Mouse (Mus musculus) cerebral cortex, adult 2 months (tissue): Measurements from ENCODE around the gene Mfsd12.

Experiments used
- WGBS: fragments of 180-500 bp; shearing (Covaris S2); methylation state at CpG from one replicate; pipeline ENCODE4 v1.1.7; 2018; 5-methylcytosine and 5-hydroxymethylcytosine counted together

The Mfsd12 gene

DNA sequence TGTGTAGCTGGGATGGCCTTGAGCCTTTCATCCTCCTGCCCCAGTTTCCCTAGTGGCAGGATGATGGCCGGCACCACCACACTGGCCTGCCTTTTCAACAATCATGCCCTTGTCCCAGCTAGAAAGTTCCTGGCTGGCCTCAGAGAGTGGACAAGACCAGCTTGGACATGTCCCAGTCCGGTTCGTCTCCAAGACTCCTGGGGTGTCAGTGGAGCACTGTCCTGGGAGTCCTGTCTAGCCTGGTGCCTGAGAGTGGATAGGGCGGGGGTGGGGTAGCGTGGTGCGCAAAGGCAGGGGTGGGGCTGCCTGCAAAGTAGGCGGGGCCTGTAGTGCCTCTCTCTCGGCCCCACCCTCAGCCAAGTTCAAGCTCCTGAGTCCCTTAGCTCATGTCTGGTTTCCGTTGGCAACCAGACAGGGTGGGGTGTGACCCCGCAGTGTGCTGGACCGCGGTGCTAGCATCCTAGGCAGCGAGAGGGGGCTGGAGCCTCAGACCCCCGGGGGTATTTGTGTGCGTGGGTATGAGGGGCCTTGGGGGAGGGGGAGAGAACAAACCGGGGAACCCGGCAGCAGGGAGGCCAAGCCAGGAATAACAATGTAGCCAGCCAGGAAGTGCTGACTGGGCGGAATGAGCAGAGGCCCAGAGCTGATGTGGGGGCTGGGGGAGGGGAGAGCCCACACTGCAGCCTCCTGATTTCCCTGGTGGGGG lies 44.4 kb downstream of the Mfsd12 start:
- WGBS, result 12% methylated on average over 18 of the region's 18 CpGs

DNA sequence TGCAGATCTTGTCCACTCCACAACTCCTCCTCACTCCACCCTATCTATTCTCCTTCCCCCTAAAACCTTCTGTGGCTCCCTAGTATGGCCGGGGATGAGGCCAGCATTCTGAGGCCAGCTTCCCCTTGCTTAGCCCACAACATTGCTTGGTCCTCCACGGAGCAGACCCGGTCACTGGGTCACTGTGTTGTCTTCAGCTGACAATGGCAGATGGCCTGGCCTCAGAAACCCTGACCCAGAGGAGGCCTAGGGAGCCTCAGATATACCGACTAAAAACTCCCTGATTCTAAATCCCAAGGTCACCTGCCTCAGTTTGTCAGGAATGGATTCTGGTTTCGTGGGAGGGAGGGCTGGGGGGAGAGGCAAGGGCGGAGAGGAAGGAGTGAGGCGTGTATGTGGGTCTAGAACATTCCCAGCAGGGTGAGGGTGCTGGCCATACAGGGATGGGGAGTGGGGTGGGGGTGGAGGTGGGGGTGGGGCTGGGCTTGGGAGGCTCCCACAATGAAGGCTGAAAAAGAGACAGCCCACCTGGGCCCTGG lies 45.0 kb downstream of the Mfsd12 start:
- 23% methylated on average over 7 of the region's 7 CpGs for WGBS

DNA sequence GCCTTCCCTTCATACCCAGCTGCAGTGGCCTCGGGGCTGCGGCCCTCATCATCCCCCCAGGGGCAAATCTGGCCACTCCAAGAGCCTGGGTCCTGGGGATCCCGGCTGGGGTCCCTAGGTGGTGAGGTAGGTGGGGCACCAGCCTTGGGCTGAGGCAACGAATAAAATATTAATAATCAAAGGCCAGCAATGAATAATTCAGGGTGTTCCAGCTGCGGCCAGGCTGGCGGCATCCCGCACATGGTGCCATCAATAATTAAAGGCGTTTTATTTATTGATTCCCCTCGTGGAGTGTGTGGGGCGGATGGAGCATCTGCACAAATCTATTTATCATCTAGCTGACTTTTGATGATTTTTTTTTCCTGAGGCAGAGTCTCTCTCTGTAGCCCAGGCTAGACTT lies 46.2 kb downstream of the Mfsd12 start:
- WGBS, result 76% methylated on average over 10 of the region's 10 CpGs

DNA sequence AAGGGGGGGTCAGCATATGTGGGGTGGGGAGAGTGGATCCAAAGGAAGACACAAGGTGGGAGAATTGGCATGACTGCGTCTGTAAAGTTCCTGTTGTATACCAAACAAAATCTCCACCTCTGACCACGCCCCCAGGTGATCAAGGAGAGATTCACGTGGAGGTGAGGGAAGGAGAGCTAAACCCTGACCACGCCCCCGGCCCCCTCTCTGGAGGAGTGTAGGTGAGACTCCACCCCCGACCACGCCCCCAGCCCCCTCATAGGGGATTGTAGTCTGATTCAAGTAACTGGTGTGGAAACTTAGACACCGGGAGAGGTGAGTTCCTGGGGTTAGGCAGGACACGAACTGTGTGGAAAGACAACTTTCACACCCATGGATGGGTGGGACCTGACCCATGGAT lies 46.8 kb downstream of the Mfsd12 start:
- 42% methylated on average over 9 of the region's 9 CpGs for WGBS

DNA sequence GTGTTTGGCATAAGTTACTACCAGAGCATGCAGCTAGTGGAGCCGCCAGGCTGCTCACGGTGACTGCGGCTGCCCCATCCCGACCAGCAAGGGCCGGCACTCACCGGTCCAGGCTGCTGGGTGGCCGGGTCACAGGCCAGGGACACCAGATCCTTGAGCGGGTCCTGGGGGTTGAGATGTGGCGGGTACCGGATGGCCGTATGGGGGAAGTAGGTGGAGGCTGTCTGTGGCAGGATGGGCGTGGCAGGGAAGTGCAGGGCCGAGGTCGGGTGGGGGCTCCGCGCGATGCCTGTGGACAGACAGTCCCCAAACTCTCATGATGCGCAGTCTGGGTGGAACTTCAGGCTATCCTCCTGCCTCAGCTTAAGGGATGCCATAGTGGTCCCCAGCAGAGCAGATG lies 47.4 kb downstream of the Mfsd12 start:
- 74% methylated on average over 18 of the region's 18 CpGs for WGBS

DNA sequence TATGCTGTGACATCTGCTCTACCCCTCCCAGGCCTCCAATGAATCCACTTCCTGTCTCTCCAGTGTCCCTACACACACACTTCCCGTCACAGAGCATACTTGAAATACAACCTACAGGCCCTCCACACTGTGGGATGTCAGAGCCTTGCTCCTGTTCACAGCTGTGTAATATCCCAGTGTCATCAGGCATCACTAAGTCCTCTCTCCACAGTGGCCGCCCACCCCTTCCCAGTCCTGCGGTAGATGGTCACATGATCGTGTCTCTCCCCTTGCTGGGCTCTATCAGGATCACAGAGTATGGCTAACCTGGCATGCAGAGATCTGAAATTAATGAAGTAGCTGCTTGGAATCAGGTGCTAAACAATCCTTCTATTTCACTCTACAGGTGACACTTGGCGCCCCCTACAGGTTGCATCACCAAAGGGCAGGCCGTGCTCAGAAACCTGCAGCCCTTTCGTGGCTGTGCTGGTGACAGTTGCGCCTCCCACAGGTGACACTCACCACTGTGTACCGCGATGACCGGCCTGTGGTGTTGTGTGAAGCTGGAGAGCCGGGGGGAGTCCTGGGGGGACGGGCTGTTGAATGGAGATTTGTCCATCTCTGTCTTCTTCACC lies 48.4 kb downstream of the Mfsd12 start:
- 45% methylated on average over 13 of the region's 13 CpGs for WGBS

DNA sequence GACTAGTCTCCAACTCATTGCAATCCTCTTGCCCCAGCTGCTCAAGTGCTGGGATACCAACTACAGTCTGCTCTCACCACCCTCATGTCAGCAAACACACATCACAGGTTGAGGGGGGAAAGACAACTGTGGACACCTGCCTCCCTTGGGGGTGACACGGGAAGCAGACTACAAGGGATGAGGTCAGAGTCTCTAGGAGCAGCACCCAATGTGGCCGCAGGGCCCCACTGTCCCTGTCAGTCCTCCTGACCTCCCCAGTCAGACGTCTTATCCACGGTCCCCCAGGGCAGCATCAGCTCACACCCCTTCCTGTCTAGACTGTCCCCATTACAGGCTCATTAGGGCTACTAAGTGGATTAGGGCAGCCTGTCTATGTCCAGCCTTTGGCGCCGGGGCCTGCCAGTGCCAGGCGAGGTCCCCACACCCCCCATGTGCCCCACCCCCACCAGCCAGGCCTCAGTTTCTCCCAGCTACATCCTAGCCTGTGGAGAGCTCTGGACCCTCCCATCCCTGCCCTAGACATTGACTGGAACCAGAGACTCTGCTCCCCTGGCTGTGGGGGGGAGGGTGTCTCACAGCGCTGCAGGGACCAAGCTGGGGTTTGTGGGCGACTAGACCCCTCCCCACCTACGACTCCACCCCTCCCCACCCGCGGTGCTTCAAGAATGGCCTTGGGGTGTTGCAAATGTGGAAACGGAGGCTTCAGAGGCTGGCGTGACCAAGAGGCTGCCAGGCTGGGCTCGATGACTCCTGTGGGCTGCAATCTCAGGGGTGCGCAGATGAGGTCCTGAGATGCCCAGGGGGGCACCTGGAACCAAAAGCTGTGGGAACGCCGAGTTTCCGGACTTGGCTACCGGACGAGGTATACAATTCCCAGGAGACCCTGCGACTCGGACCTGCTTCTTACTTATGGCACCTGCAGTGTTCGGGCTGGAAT lies 49.5 kb downstream of the Mfsd12 start:
- 56% methylated on average over 24 of the region's 24 CpGs for WGBS

DNA sequence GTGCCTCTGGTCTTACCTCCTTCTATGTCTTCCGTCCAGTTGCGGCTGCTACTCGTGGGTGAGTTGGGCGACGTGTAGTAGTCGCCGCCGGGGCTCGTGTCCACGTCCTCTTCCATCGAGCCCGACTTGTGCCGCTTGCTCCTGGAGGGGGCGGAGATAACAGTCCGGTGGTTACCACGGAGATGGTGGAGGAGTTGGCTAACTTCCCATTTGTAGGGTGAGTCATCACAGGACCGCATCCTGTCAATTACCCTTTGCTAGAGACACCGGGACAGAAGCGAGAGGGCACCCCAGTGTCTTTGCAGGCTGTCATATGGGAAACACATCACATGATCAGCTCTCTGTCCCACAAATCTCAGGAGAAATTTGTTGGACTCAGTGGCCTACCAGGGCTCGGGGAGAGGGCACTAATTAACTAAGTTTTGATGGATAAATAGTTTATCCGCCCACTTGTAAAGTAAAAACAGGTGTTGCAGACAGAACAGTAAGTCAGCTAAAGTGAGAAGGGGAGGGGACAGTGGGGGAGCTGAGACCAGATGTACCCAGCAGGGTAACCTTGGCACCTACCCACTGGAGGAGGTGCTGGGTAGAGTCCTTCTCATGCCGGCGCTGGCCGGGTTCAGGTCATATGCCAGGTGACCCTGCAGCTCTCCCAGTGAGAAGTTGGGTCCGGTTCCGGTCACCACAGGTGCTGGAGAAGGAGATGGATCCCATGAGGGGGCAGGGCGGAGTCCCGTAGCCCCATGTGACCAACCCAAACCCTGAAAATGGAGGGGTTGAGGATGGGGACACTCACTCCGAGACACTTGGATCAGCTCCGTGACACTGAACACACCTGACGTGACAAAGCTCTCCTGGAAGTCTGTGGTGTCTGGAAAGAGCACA lies 50.5 kb downstream of the Mfsd12 start:
- WGBS, result 35% methylated on average over 31 of the region's 31 CpGs

DNA sequence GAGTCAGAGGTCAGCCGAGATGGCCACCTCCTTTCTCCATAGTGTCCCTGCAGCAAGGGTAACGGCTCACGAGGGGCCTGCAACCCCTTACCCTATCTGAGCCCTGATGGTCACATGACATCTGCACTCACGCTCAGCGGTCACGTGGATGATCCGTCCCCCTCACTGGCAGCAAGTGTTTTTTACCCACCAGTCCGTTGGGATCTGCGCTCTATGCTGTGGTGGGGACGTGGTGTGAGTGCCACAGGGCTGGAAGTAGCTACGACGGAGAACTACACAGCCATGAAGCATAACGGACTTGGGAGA lies 51.1 kb downstream of the Mfsd12 start:
- 69% methylated on average over 13 of the region's 13 CpGs for WGBS

DNA sequence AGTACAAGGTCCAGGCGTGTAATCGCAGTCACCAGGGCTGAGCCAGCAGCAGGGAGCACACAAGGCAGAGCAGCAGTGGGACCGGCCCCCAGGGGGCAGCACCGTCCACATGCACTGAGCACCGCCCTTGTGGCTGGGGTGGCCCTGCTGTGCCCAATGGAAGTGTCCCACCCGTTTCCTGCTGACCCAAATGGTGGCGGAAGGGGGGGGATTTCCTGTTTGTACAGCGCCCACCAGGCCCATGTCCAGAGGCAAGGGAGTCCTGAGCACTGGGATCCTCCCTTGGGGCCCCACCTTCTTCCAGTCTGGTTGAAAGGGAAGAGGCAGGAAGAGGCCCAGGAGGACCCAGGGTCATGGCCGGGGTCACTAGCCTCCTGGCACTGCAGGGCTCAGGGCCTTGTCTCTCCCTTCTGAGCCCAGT lies 51.6 kb downstream of the Mfsd12 start:
- WGBS, result 38% methylated on average over 9 of the region's 9 CpGs

DNA sequence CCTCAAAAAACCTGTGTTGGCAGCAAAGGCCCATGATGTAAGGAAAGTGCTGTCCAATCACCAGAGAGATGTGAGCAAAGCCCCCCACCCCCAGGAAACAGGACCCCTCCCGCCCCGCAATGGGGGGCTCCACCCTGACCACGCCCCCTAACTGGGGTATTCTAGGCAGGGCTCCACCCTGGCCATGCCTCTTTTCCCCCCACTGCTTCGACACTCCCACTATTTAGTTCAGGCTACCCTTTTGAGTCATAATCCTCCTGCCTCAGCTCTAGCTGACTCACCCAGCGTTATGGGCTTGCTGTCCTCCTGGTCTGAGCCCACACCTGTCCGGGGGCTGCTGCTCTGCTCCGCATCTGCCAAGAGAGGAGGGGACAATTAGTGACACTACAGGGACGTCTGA lies 52.0 kb downstream of the Mfsd12 start:
- WGBS, result 24% methylated on average over 8 of the region's 8 CpGs

DNA sequence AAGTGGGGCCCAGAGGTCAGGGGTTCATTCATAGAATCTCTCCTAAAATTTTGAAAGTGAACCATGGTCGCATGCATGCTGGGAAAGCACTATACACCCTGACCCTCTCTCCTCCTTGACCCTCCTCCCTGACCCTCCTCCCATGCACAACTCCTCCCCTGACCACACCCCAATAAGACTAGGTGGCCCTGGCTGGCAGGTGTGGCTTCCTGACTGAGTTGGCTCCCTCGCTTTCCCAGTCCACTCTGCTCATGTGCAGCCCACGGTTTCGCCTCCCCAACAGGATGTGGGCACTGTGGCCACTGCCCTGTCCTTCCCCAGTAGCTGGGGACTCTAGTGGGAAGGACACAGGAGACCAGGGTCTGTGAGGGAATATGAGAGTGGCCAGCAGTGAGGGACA lies 53.1 kb downstream of the Mfsd12 start:
- 80% methylated on average over 4 of the region's 4 CpGs for WGBS

DNA sequence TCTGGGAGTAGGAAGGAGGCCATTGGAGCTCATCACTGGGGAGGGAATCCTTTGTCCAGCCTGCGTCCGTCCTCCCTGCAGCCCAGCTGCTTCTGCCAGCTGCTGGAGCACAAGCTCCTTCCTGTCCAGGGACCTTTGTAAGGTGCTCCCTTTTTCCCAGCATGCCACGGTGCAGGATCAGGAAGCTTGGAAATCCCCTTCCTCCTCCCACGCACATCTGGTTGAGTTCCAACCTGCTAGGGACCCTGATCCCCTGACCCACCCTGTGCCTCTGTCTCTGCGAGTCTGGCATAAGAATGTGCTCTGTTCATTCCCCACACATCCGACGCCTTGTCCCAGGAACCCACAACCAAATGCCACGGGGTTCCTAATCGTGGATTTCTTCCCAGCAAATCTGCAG lies 53.7 kb downstream of the Mfsd12 start:
- WGBS, result 32% methylated on average over 9 of the region's 9 CpGs

DNA sequence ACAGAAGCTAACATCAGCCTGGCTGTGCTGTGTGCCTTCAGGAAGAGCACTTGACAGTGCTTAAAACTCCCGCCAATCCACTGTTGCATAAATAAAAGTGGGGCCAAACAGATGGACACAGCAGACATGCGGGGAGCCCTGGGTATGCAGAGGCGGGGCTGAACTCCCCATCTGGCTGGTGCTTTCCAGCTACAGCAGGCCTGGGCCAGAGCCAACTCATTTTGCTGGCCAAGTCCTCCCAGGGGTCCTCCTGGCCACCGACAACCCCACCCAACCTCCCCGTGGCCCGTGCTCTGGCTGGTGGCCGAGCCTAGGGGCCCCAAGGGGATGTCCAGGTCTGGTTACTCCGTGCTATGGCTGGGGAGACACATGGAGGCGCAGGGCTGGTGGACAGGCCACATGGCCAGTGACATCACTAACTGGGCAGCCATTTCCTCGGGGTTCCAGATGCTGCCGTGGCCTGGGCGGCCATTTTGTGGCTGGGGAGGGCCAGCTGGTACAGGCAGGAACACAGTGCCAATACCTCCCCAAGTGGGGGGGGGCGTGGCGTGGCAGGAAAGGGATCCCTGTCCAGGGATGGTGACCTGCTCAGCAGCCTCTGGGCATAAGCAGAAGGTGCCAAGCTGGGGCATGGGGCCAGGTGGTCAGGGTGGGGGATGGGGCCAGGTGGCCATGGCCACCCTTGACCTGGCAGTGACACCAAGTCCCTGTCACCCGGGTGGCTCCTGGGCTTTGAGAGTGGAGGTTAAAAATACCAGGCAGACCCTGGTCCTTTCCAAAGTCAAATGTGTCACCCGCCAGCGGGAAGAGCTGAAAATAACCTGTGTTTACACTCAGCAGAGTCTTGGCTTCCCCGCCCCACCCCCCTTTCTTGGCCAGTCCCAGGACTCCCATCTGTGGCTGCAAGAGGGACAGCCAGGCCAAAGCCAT lies 54.4 kb downstream of the Mfsd12 start:
- 29% methylated on average over 18 of the region's 18 CpGs for WGBS

DNA sequence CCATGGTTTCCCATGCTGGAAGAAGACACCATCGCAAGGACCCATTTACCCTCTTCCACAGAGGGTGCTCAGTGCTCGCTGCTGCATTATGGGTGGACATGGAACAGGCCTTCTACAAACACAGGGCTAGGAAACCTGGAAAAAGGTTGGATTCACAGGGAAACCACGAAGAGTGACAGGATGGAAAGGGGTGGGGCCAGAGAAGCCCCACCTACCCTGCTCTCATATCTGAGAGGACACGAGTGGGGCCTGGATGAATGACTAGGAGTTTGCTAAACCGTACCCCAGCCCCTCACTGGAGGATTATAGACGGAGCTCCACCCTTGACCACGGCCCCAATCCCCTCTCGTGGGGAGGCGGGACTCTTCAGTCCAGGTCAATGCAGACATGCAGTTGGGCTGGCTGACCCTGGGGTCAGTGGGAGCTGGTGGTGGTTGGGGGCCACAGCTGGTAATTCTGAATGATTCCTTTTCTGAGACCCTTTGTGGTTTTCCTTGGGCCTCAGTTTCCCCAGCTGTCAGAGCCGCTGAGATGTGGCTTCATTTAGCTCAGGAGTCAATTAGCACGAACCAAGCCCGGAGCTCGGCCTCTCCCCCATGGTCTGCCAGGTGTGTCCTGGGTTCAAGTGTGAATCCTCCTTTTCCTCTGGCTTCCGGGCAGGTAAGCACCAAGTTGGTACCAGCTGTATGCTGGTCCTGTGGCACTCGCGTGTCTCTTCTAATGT lies 55.5 kb downstream of the Mfsd12 start:
- WGBS, result 69% methylated on average over 16 of the region's 16 CpGs

DNA sequence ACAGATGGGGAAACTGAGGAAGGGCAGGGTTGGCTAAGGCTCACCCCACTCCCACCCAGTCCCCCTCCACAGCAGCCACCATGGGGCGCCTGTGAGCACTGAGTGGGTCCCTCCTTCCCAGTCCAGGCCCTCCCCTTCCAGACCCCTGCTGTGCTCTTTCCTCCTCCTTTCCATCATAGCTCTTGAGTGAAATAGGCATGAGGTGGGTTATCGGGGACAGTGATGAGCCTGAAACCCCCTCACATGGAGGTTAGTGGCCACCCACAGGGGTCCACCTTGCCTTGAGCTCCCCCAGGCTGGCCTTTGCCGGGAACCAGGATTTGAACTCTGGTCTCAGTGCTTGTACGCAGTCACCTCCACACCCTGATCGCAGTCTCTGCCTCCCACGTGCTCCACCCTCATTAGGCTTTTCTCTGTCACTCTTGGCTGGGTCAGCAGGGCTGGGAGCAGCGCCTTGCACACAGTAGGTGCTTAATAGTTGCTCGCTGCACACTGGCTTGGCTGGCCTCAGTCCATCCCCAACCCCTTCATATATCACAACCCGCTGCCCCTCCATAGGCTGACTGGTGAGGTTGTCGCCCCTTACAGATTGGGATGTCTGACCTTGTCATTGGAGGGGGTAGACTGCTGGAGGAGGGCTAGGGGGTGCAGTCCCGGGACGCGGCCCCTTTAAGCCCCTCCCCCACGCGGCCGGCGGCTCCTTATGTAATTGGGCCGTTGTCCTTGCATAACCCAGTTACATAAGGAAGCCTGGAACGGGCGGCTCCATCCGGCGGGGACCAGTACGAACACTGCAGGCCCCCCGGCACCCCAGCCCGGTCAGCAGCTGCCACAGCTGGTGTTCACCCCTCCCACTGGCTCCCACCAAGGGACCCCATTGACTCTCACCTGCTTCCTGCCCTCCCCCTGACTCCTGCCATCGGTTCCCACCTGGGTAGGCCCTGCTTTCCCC lies 56.3 kb downstream of the Mfsd12 start:
- WGBS, result 22% methylated on average over 26 of the region's 26 CpGs

DNA sequence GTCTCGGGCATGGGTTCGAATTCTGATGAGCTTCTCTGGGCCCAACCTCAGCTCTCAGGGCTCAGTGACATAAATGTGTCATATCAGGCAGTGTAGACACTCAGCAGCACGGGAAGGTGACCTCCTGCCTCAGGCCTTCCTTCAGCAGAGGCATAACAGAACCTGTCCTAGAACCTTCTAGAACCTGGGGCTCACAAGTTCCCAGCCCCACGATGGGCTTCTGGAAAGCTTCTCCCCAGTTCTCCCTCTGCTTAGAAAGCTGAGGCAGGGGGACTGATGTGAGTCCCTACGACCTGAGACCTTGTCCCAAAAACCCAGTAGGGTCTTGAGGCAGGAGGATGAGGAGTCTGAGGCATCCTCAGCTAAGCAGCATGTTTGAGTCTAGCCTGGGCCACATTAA lies 57.9 kb downstream of the Mfsd12 start:
- WGBS, result 79% methylated on average over 5 of the region's 5 CpGs
